Mouse (Mus musculus) CH12.LX (cell line): ENCODE measurements at regions not wholly inside any gene's neighbourhood (a gene's known extent, or its start where the extent isn't known, plus 50 kb on each side); places are given as distances from the start of the nearest gene placed in this dataset.

Experiments
- DNase-seq: peaks from one replicate; pipeline ENCODE4 v3.0.0-alpha.2; 2013; ENCODE audit errors: extremely low read depth
- H3K27ac ChIP-seq: 2 replicates; pipeline ENCODE4 v1.5.1; 2012; ENCODE audit warnings: low read depth, mild to moderate bottlenecking, control low read depth, moderate library complexity; ENCODE audit not compliant: insufficient read depth
- H3K27me3 ChIP-seq: replicated peaks from 2 replicates; pipeline ENCODE3; 2012; ENCODE audit warnings: inconsistent platforms
- H3K36me3 ChIP-seq, 2 experiments: replicated peaks in 1 of 2; 2 replicates each; pipeline versions ENCODE3 to v1.6.1; 2012; ENCODE audit warnings: inconsistent platforms in 1 of 2, low read length in 1 of 2, mild to moderate bottlenecking in 1 of 2, mixed read lengths in 1 of 2, moderate library complexity in 1 of 2; ENCODE audit not compliant: control insufficient read depth in 1 of 2, insufficient read depth in 1 of 2
- H3K4me1 ChIP-seq, 2 experiments: 2 replicates each; pipeline ENCODE4 v1.6.1; 2012; ENCODE audit warnings: inconsistent platforms in 1 of 2, moderate library complexity in 1 of 2; ENCODE audit not compliant: insufficient read depth in 2 of 2, control insufficient read depth in 1 of 2
- H3K4me2 ChIP-seq: 2 replicates; pipeline ENCODE4 v1.6.1; 2012; ENCODE audit warnings: low read depth, mild to moderate bottlenecking, control low read depth; ENCODE audit not compliant: poor library complexity, insufficient read depth, severe bottlenecking
- H3K4me3 ChIP-seq, 3 experiments: fragments of 150-350 bp in 1 of 3; sonication (generic) in 1 of 3; replicated peaks in 1 of 3; 2 replicates each; pipeline versions ENCODE3 to v1.5.1; 2011 to 2012; ENCODE audit warnings: low read depth in 2 of 3, low read length in 2 of 3, mild to moderate bottlenecking in 2 of 3, moderate library complexity in 2 of 3, control low read depth in 1 of 3, improper control_type of control experiment in 1 of 3, inconsistent platforms in 1 of 3, mixed read lengths in 1 of 3; ENCODE audit not compliant: poor library complexity in 1 of 3
- H3K79me2 ChIP-seq: replicated peaks from 2 replicates; pipeline ENCODE4 v1.6.1; 2012; ENCODE audit warnings: mild to moderate bottlenecking, moderate library complexity; ENCODE audit not compliant: control insufficient read depth, poor library complexity, insufficient read depth, severe bottlenecking; ENCODE audit errors: extremely low read depth
- H3K9ac ChIP-seq: 2 replicates; pipeline ENCODE4 v1.6.1; 2012; ENCODE audit warnings: low read depth, mild to moderate bottlenecking, control low read depth, moderate library complexity; ENCODE audit not compliant: insufficient read depth
- H3K9me3 ChIP-seq: replicated peaks from 2 replicates; pipeline ENCODE3; 2012; ENCODE audit warnings: low read length, inconsistent platforms, mixed read lengths
- CHD1 ChIP-seq: IDR thresholded peaks from 2 replicates; pipeline ENCODE4 v1.6.1; 2012; ENCODE audit warnings: low read depth, low read length, improper control_type of control experiment, inconsistent platforms
- ELF1 ChIP-seq: IDR thresholded peaks from 2 replicates; pipeline ENCODE4 v1.6.1; 2014; ENCODE audit warnings: low read depth, mild to moderate bottlenecking, inconsistent platforms, low read length, improper control_type of control experiment
- HCFC1 ChIP-seq: IDR thresholded peaks from 2 replicates; pipeline ENCODE4 v1.6.1; 2012; ENCODE audit warnings: low read depth, mild to moderate bottlenecking, inconsistent platforms, low read length, improper control_type of control experiment
- IRF4 ChIP-seq: IDR thresholded peaks from 2 replicates; pipeline ENCODE4 v1.6.1; 2014; ENCODE audit warnings: low read depth, mild to moderate bottlenecking, inconsistent platforms, low read length, improper control_type of control experiment
- JUND ChIP-seq: conservative IDR thresholded peaks from 2 replicates; pipeline ENCODE4 v1.6.1; 2011; ENCODE audit warnings: low read depth, low read length, improper control_type of control experiment
- MYC ChIP-seq: IDR thresholded peaks from 2 replicates; pipeline ENCODE4 v1.6.1; 2011; ENCODE audit warnings: low read depth, mild to moderate bottlenecking, improper control_type of control experiment, low read length
- NELFE ChIP-seq: IDR thresholded peaks from 2 replicates; pipeline ENCODE4 v1.6.1; 2011; ENCODE audit warnings: low read depth, low read length, improper control_type of control experiment
- NRF1 ChIP-seq: IDR thresholded peaks from 2 replicates; pipeline ENCODE4 v1.6.1; 2014; ENCODE audit warnings: low read depth, mild to moderate bottlenecking, inconsistent platforms, low read length, improper control_type of control experiment, moderate library complexity
- PAX5 ChIP-seq: IDR thresholded peaks from 2 replicates; pipeline ENCODE4 v1.6.1; 2012; ENCODE audit warnings: low read length, inconsistent platforms, mixed read lengths
- POLR2A ChIP-seq: IDR thresholded peaks from 2 replicates; pipeline ENCODE4 v1.6.1; 2011; ENCODE audit warnings: low read depth, mild to moderate bottlenecking, improper control_type of control experiment, low read length
- POLR2AphosphoS2 ChIP-seq: IDR thresholded peaks from 2 replicates; pipeline ENCODE4 v1.6.1; 2011; ENCODE audit warnings: low read depth, low read length, improper control_type of control experiment
- RAD21 ChIP-seq: IDR thresholded peaks from 2 replicates; pipeline ENCODE4 v1.6.1; 2011; ENCODE audit warnings: low read depth, mild to moderate bottlenecking, low read length, improper control_type of control experiment, moderate library complexity
- SMC3 ChIP-seq: IDR thresholded peaks from 2 replicates; pipeline ENCODE4 v1.6.1; 2011; ENCODE audit warnings: low read depth, low read length, improper control_type of control experiment
- TBP ChIP-seq: conservative IDR thresholded peaks from 2 replicates; pipeline ENCODE4 v1.6.1; 2011; ENCODE audit warnings: low read depth, low read length, improper control_type of control experiment
- UBTF ChIP-seq: IDR thresholded peaks from 2 replicates; pipeline ENCODE4 v1.6.1; 2012; ENCODE audit warnings: low read depth, mild to moderate bottlenecking, inconsistent platforms, low read length, improper control_type of control experiment, moderate library complexity
- USF1 ChIP-seq: IDR thresholded peaks from 2 replicates; pipeline ENCODE4 v1.6.1; 2014; ENCODE audit warnings: low read depth, mild to moderate bottlenecking, inconsistent platforms, low read length, improper control_type of control experiment
- dilution Hi-C: fragments of 300-500 bp; cut with MboI; formaldehyde crosslinking; loops from 2 replicates; pipeline ENCODE4 v1.14.3; 2020; ENCODE audit warnings: low sequenced_read_pairs; ENCODE audit not compliant: extremely low pct_unique_long_range_greater_than_20kb, extremely low pct_ligation_motif_present
- in situ Hi-C: fragments of 300-500 bp; cut with MboI; formaldehyde crosslinking; loops from 3 replicates; pipeline ENCODE4 v1.14.3; 2019; ENCODE audit warnings: low sequenced_read_pairs, low pct_ligation_motif_present, low pct_unique_long_range_greater_than_20kb, mixed read lengths

DNA sequence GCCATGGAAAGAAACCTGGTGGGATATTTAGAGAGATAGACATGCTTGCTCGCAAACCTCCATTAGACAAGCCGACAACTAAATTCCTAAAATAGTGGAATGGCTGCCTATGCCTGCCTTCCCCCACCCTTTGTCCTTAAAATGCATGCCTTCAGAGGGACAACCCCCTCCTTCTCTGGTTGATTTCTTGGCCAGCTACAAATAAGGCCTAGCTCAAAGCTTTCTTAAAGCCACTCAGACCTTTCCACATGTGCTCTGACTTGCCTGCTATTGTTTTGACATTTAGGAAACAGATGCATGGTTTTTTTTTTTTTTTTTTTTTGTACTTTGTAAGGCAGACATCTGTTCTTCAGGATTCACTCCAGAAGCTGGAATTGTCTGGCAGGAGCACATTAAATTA is 105.8 kb upstream of the Adgrl4 start:
- Histone ChIP-seq H3K27ac (no peak overlapping the region), H3K4me3 (no peak overlapping the region), H3K79me2 (no peaks in the 10 kb centered on the region), H3K4me2 (no peak overlapping the region), H3K9me3 (peaks cover 21% of the 10 kb centered on the region), H3K36me3 (no peaks in the 10 kb centered on the region), H3K4me1 (no peaks in the 10 kb centered on the region), H3K27me3 (no peaks in the 10 kb centered on the region), H3K9ac (no peak overlapping the region)
- no peak for TF ChIP-seq UBTF
- no peak for TF ChIP-seq TBP
- TF ChIP-seq NRF1: no peak
- no peak for TF ChIP-seq USF1
- no peak for TF ChIP-seq NELFE
- TF ChIP-seq JUND: no peak
- TF ChIP-seq POLR2A: no peak
- in situ Hi-C loops (no loop called here), dilution Hi-C loops (no loop called here)
- DNase-seq: no peak

DNA sequence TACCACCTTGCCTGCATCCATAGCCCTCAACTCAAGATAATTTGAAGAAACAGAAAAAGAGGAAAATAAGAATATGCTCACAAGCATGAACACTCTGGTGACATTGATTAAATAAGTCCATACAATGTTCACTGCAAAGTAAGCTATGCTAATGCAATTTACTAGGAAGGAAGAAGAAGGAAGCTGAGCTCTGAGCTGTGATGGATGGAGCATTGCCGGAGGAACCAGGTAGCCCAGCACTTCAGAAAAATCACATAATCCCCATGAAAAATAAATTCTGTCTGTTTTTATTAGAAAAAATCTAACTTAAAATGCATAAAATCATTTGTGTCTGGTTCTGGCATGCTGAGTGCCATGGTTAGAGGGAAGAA is 105.4 kb upstream of the Adgrl4 start:
- H3K4me1 ChIP-seq: no peaks in the 10 kb centered on the region
- in situ Hi-C loops (no loop called here), dilution Hi-C loops (no loop called here)
- no peak overlapping the region for H3K4me2 ChIP-seq
- TF ChIP-seq POLR2A (no peak), CHD1 (no peak), POLR2AphosphoS2 (no peak), SMC3 (no peak), PAX5 (no peak), HCFC1 (no peak)
- DNase-seq: no peak
- no peaks in the 10 kb centered on the region for H3K79me2 ChIP-seq
- no peak overlapping the region for H3K9ac ChIP-seq
- H3K4me3 ChIP-seq: no peak overlapping the region
- H3K9me3 ChIP-seq: peaks cover 23% of the 10 kb centered on the region
- H3K36me3 ChIP-seq: no peaks in the 10 kb centered on the region
- H3K27me3 ChIP-seq: no peaks in the 10 kb centered on the region
- no peak overlapping the region for H3K27ac ChIP-seq

DNA sequence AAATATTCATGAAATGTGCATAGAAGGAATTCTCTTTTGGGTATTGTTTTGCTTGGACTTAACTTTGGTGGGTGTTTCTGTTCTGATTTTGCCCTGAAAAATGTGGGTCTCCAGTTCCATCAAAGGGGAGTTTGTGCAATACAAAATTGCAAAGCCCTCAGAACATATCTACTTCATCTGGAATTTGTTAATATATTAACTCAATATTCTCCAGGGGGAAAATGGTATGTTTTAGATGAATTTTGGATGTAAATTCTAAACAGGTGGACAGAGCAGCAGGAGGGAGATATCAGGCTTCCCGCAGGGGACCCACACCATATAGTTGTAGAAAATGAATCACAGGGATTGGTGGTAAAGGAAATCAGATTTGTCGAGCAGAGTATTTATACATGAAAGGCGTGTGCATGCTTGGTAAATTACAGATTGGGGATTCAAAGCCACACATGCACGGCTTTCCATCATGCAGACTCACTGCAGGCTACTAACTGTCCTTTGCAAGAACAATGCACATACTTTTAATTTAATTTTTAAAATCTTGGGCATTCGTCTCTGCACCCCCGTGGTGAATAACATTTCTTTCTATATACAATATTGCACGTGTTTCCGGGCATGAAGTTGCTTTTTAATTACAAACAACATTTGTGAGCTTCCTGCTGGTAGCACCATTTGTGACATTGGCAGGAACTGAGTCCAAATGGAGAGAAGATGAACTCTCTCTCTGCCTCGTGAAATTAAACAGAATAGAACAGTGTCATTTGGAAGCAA is 104.8 kb upstream of the Adgrl4 start:
- in situ Hi-C loops: no loop called here
- no peak overlapping the region for H3K27ac ChIP-seq
- no peak overlapping the region for H3K9ac ChIP-seq
- no peaks in the 10 kb centered on the region for H3K27me3 ChIP-seq
- dilution Hi-C loops: no loop called here
- no peak for TF ChIP-seq UBTF
- no peak for TF ChIP-seq IRF4
- TF ChIP-seq RAD21: no peak
- no peak for TF ChIP-seq TBP
- no peak for TF ChIP-seq MYC
- no peak for TF ChIP-seq ELF1
- H3K9me3 ChIP-seq: peaks cover 23% of the 10 kb centered on the region
- no peaks in the 10 kb centered on the region for H3K79me2 ChIP-seq
- H3K36me3 ChIP-seq: no peaks in the 10 kb centered on the region
- no peak overlapping the region for H3K4me3 ChIP-seq
- H3K4me2 ChIP-seq: no peak overlapping the region
- DNase-seq: no peak
- H3K4me1 ChIP-seq: no peaks in the 10 kb centered on the region
